Mouse (Mus musculus) heart, postnatal 14 days (tissue): Measurements from ENCODE around the gene Entpd5. TPM values are rescaled to one million over a fixed set of nuclear protein-coding genes. Genes with fewer than 3 reads are reported as not detected.

Experiments used
- DNase-seq, 2 experiments: peaks; one replicate each; pipeline ENCODE4 v3.0.0; 2021 to 2022
- intact Hi-C: fragments of 180-260 bp; cut with DNase I; formaldehyde crosslinking; loops from one replicate; pipeline ENCODE4 v1.15.1; 2025
- total RNA-seq, 2 experiments: library from RNA; stranded (reverse); gene quantifications; 2 replicates each; pipeline ENCODE4 v1.2.3; 2021

Gene Entpd5
- total RNA-seq, 2 experiments from 2014 or later, result 52.4 to 56.6 TPM

DNA sequence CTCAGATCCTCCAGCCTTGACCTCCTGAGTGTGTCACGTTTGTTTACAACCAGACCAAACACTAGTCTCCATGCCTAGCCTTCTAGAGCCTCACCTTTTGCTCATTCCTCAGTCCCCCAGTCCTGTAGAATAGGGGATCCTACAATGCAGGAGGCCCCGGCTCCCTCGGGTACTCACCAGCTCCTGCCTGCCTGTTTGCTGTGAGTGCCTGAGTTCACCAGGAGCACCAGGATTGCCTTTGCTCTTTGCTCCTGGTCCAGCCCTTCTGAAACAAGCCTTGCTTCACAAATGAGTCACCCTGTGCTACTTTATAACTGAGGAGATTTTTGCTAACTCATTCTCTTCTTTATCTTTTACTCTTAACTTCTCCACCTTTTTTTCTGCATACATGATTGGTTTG lies 8.2 kb downstream of the Entpd5 start:
- intact Hi-C loops, result no loop called here
- no peak for DNase-seq

DNA sequence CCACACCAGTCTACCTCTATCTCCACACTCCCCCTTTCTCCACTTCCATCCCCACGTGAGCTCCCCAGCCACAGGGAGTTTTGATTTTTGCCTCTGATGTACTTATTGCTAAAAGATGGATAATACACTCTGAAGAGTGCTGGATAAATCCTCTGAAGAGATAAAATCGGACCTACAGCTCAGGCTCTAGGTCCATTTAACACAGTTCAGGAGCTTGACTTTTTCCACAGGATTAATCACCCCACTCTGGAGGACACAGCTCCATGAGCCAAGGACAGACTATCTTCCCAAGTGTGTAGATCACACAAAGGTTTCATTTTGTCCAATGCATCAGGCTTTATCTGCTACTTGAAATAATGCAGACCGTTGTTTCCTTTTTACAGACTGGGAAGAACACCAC lies 8.8 kb downstream of the Entpd5 start:
- DNase-seq, result no peak
- intact Hi-C loops, result no loop called here

DNA sequence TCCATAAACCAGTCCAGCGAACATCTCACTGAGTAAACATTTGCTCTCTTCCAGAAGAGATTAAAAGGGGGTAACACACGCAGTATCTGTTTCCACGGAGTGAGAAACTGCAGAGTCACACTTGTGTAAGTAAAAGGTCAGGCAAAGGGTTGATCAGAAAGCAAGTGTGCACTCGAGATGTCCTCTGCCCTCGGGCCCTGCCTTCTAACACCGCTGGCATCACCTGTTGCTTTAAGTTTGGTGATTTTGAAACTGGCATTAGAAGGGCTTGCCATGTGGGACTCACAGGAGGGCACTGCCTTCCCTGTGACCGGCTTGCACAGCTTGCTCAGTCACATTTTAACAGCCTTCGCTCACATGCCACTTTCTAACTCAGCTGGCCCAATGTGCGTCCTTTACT lies 9.2 kb downstream of the Entpd5 start:
- DNase-seq, result no peak
- intact Hi-C loops, result no loop called here

DNA sequence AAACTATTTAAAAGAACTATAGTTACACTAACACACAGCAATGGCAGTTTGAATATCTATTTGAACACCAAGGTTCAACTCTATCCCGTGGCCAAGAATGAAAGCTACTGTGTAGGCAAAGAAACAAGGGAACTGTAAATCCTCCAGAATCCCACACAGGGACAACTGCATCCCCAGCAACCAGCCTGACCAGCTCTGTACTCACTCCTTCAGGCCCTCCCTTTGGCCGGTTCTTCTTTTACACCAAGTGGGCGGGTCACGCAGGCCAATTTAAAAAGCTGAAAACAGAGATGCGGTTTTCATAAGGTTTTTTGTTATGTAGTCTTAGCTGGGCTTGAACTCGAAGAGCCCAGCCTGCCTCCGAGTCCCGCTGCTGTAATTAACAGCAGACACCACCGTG lies 9.7 kb downstream of the Entpd5 start:
- DNase-seq, result no peak
- intact Hi-C loops, result no loop called here

DNA sequence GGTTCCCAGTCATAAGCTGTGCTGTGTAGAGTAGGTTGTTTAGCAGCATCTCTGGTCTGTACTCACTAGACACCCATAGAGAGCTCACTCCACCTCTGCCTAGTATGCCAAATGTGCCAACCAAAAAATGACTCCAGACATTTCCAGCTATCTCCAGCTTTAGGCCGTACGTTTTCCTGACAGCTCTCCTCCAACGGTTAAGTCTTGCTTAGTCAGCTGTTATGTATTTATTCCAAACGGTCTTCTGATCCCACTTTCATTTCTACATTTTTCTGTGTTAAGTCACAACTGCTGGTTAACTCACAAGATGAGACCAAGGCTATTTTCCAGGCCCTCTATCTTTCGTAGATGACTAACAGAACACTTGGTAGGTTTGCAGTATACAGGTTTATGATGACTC lies 10.2 kb downstream of the Entpd5 start:
- DNase-seq, result no peak
- intact Hi-C loops, result no loop called here

DNA sequence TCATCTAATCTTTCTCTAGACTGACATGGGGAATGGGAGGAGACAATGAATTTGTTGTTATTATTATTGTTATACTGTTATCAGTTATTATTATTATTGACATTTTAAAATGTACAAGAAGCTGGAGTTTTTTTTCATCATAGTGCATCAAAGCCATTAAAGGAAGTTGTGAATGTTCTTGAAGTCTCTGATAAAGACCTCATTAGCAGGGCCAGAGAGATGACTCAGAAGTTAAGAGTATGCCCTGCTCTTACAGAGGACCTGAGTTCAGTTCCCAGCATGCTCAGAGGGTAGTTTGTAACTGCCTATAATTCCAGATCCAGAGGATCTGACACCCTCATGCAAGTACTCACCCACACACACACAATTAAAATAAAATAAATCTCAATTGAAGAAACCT lies 11.1 kb downstream of the Entpd5 start:
- no peak for DNase-seq
- intact Hi-C loops, result no loop called here

DNA sequence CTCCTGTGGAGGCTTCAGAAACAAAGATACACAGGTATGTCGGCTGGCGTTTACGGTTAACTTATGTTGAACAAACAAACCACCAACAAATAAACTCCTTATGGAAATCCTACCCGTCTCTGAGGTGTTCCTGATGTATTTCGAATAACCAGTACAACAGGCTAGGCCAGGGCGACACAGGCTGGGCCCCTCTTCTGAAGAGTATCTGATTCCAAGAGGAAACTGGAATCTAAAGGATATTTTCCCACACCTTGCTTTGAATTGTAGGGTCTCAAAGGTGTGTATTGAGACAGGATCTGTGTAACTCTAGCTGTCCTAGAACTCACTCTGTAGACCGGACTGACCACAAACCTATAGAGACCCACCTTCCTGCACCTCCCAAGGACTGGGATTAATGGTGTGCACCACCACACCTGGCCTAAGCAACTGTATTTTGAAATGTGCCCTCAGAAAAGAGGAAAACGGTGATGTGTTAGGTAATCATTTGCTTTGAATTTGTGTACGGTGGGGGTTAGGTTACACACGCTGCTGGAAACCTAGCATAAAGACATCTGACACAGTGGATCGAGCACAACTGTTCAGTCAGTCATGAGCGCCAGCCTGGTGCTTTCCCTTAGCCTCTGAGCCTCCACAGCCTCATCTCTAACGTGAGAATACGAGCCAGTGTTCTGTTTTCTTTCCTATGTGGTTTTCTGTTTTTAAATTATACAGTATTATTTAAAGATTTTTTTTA lies 11.7 kb downstream of the Entpd5 start:
- DNase-seq, result no peak
- intact Hi-C loops, result no loop called here

DNA sequence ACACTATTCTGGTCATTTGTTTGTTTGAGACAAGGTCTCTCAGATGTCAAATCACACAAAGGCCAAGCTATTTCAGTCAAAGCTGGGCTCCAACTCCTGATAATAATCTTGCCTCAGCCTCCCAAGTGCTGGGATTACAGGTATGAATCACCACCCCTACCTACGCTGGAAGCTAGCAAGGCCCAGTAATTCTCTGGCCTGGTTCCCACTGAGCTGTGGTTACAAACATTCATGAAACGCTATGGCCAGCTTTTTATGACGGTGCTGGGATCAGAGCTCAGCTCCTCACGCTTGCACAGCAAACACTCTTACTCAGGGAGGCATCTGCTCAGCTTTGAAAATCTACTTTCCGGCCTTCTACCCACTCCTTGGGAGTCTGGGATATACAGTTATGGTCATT lies 15.0 kb downstream of the Entpd5 start:
- intact Hi-C loops, result no loop called here
- no peak for DNase-seq

DNA sequence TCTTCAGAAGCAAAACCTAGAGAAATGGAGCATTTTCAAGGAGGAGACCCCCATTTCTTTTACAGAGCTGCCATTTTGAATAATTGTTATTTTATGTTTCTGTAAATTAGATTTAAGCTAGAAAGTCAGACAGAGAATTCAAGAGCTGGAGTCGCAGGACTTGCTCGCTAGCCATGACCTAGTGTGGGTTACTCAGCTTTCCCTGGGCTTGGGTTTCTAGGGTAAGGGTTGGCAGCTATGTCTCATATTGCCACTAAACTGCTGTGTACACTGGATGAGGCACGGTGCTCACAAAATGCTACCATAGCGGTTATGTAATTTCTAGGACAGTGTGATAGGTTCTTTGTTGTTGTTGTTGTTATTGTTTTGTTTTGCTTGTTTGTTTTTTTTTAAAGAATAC lies 16.1 kb downstream of the Entpd5 start:
- intact Hi-C loops, result no loop called here
- DNase-seq, result no peak

DNA sequence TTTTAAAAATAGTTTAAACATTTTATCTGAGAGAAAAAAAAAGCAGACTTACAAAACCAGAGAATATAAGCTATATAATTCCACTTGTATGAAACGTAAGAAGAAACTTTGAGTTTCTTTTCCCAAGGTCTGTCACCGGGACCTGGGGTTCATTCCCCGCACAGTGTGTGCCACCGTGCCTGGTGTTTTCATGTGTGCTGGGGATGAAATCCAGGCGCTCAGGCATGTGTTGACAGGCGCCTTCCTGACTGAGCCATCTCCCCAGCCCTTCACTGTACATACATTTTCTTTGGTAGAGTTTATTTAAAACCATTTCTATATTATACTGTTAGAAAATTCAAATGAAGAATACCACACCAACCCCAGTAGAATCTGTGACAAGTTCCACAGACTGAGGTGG lies 18.5 kb downstream of the Entpd5 start:
- DNase-seq, result peak in 1 of 2 experiments; percentile 50

DNA sequence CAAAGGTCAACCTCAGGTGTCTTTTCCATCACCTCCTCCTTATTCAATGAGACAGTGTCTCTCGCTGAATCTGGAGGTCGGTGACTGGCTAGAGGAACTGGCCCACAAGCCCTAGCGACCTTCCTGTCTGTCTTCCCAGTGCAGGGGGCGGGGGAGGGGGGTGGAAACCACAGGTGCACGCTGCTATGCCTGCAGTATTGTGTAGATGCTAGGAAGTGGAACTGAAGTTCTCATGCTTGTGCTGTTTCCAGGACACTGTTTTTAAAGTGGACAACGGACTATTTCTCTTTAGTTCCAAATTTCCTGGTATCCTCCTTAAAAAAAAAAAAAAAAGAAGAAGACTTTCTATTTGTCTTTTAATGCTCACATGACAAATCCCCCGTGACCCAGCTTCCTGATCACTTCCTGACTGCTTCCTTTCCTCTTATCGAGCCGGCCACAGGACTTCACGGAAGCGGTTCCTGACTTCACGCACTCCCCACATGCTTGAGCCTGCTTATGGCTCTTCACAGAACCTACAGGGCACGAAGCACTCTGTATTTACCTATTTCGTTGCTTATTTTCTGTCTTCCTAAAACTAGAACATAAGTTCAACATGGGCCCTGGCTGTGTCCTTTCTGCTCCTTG lies 19.9 kb downstream of the Entpd5 start:
- no peak for DNase-seq
- intact Hi-C loops, result no loop called here

More for the DNA sequence above, 18.5 kb downstream of the Entpd5 start:
- intact Hi-C loops, result no loop called here

DNA sequence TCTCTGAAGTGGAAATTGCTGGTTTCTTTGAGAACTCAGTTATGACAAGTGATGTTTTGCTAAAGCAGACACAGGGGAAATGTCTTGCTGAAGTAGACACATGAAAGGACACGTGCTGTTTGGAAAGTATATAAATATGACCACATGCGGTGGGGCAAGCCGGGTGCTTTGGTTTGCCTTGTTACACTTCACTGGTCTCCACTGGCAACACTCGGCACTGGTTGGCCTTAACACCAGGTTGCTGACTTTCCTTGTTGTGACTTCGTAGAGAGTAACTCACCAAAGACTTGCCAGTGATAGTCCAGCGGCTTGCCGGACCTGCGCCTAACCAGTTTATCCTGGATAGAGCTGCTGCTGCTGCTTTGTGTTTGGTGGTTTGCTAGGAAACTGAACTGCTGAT lies 20.7 kb downstream of the Entpd5 start:
- intact Hi-C loops, result no loop called here
- DNase-seq, result no peak

DNA sequence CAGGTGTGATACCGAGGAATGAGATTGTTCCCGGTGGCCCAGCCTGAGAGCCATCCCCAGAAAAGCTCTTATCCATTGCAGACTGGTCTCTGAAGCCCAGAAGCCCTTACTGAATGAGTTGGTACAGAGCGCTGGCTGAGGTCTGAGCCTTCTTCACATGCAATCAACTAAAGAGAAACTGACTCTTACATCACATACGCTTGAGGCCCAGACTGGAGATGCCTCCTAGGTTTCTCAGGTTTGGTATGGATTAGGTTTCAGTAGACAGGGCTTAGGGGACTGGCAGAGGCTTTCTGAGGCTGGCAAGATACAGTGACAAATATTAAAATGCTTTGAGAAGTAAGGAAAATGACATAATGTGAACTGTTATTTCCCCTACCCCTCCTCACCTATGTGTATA lies 23.4 kb downstream of the Entpd5 start:
- no peak for DNase-seq
- intact Hi-C loops, result no loop called here

DNA sequence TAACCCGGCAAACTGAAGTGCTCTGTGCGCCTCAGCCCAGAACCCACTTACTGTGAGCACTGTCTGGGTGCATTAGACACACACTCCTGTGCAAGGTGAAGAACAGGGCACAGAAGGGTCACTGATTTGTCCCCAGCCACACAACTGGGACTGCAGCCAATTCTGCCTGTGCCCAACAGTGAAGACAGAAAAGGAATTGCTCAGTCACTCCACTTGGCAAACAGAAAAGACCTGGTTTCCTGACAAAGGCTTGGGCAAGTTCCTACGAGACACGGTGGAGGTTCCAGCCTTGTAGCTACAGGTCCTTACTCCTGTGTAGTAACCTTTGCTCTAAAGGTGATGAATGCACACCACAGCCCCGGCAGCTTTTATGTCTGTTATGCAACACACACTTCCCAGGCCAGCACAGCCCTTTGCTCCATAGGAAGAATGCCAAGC lies 24.2 kb downstream of the Entpd5 start:
- DNase-seq, result peak; percentile 63 to 76
- intact Hi-C loops, result no loop called here

DNA sequence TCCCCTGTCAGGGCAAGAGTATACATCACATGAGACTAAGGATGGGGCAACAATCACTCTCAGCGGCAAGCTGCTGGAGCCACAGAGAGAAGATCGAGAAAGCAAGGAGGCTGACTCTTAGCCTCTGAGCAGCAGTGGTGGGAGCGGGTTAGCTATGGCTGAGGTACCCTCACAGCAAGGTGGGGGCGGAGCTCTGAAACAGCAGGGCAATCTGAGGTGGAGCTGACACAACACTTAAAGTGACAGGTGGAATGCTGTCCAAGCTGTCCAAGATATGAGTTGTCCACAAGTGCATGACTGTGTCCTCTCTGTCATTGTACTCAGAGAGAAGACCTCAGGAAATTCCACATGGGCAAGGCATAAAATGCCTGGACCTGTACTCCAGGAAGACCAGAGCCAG lies 26.5 kb downstream of the Entpd5 start:
- DNase-seq, result peak in 1 of 2 experiments; percentile 42
- intact Hi-C loops, result no loop called here

DNA sequence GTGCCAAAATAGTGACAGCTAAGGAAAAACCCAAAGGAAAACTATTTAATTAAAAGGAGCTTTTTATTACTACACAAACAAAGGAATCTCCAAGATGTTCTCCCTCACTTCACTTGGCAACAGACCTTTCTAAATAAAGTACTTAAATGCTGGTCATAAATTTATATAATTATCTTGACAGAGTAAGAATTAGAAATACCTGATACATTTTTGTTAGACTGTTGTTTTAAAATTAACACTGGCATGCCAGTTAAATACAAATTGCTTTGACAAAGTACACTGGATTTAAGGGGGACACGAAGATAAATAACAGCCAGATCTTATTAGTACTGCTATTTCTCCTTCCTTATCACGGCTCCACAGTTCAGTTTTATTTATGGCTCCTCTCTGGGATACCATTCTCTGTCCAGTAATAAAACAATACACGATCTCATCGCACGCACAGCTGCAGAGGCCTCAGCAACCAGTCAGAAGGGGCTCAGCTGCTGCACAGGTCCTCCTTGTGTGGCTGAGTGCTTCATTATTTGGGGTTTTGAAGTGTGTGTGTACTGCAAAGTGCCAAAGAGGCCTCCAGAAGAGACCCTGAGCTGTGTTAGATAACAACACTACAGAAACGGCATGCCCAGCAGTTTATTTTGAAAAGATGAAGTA lies 34.9 kb downstream of the Entpd5 start:
- DNase-seq, result no peak
- intact Hi-C loops, result no loop called here

DNA sequence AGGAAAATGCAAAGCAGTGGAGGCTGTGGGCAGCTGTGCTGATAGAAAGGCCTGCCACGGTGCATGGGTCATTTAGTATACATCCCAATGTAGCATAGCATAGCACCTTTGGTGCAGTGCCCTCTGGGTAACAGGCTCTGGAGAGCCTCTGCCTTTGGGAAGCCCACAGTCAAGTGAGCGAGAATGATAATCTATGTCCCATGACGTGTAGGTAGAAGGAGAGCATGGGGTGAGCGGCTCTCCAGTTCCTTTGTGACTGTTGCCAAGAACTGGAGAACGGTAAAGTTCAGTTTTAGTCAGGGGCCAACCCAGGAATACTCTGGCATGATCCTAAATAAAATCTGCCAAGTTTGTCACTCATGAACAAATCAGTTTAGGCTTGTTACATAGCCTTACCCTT lies 37.2 kb downstream of the Entpd5 start:
- no peak for DNase-seq
- intact Hi-C loops, result no loop called here

DNA sequence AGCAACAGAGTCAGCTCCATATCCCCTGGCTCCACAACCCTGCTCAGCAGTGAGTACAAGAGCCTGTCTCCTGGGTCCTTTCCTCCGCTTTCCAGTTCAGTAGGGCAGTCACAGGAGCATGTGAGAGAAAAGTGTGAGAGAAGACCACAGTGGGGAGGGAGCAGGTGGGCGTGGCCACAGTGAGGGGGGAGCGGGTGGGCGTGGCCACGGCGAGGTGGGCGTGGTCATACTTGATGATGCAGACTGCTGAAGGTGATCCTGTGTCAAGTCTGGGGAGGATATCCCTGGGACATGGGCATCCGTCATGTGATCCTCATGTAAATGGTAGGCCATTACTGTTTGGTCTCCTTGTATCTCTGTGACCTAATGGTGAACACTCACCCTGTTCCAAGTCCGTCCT lies 41.9 kb downstream of the Entpd5 start:
- intact Hi-C loops, result no loop called here
- no peak for DNase-seq

DNA sequence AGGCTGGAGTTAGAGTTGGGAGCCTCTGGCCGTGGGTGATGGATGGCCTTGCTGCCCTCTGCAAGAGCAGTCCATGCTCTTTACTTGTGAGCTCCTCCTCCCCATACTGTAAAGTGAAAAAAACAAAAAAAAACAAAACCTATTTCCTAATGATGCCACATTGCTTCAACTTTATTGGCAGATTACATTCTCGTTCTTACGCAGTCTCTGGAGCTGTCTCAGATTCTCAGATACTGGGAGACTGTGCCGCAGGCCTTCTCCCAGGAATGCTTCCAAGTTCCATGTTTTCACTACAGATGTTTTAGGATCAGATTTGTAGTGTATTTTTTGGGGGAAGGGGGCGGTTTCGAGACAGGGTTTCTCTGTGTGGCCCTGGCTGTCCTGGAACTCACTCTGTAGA lies 43.7 kb downstream of the Entpd5 start:
- intact Hi-C loops, result no loop called here
- no peak for DNase-seq

DNA sequence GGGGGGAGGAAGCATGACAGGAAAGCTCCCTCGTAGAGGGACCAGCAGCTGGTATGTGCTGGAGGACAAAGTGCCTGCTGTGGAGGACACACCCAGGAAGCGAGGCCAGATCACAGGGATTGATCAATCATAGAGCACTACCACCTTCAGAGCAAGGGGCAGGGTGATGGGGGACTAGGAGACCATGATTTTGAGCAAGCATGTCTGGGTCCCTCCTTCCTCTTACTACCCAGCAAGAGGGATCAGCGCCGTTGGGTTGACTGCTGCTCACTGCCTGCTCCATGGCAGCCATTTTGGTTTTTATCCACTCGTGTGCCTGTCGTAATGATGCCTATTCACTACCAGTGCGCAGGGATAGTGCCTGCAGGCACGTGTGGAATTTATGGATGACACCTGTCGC lies 44.5 kb downstream of the Entpd5 start:
- intact Hi-C loops, result loop anchor here (5.0 kb wide), 2 partner anchors 43 to 88 kb away; partner anchors contain the start of genes Aldh6a1, Bbof1, Entpd5 and Lin52
- DNase-seq, result no peak

DNA sequence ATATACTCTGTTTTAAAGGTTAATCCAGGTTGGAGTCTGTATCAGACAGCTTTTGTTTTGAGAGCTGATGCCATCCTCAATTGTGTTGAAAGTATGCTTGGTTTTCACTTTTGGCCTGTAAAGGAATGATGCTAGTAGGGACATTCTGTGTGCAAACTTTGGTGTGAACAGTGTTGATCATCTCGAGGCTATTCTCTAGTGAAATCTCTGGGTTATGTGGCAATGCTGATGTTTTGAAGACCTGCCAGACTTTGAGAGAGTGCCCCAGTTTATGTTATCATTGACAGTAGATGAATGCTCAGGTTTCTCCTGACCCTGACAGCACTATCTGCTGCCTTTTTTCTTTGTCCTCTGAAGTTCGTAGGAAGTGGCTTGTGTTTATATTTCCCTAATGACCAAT lies 46.0 kb downstream of the Entpd5 start:
- intact Hi-C loops, result loop anchor here (5.0 kb wide), 2 partner anchors 44 to 89 kb away; partner anchors contain the start of genes Aldh6a1, Bbof1, Entpd5 and Lin52
- DNase-seq, result no peak
